Mouse (Mus musculus): ENCODE measurements at regions not wholly inside any gene's neighbourhood (a gene's known extent, or its start where the extent isn't known, plus 50 kb on each side); places are given as distances from the start of the nearest gene placed in this dataset.
"Not testable (repeated sequence)": the region's sequence is repeated elsewhere in the genome, so short reads cannot be mapped to it uniquely, and the experiment has no call there.

GRCm38 (mm10) chr13:32428482-32428881, 89.9 kb upstream of the Gmds start:
- H3K4me3 ChIP-seq = no peak overlapping the region
- 22% methylated on average over 3 of the region's 3 CpGs for WGBS
- no peaks in the 10 kb centered on the region for H3K27me3 ChIP-seq
- no peak overlapping the region for H3K9ac ChIP-seq
- peak overlapping the region; percentile 57; the same call in 1 of the 2 replicates for H3K27ac ChIP-seq
- no peaks in the 10 kb centered on the region for H3K9me3 ChIP-seq
- no peak overlapping the region for H3K4me2 ChIP-seq
- peak; percentile 74 for ATAC-seq (ENCODE audit: insufficient number of reproducible peaks, low FRiP score, low TSS enrichment, low read depth)
- H3K4me1 ChIP-seq = peaks cover 14% of the 10 kb centered on the region
- no peaks in the 10 kb centered on the region for H3K36me3 ChIP-seq

GRCm38 (mm10) chr13:32426906-32427305, 88.4 kb upstream of the Gmds start:
- H3K4me3 ChIP-seq = no peak overlapping the region
- no peak overlapping the region for H3K27ac ChIP-seq
- H3K4me2 ChIP-seq = no peak overlapping the region
- no peaks in the 10 kb centered on the region for H3K36me3 ChIP-seq
- H3K4me1 ChIP-seq = peaks cover 14% of the 10 kb centered on the region
- ATAC-seq (ENCODE audit: insufficient number of reproducible peaks, low FRiP score, low TSS enrichment, low read depth) = no peak
- H3K9me3 ChIP-seq = no peaks in the 10 kb centered on the region
- H3K27me3 ChIP-seq = no peaks in the 10 kb centered on the region
- WGBS = 59% methylated on average over 13 of the region's 13 CpGs
- no peak overlapping the region for H3K9ac ChIP-seq

- Histone ChIP-seq H3K27me3 (no peaks in the 10 kb centered on the region), H3K4me2 (no peak overlapping the region), H3K36me3 (no peaks in the 10 kb centered on the region), H3K9ac (no peak overlapping the region), H3K4me1 (peaks cover 14% of the 10 kb centered on the region), H3K27ac (no peak overlapping the region), H3K4me3 (no peak overlapping the region), H3K9me3 (no peaks in the 10 kb centered on the region)
- ATAC-seq (ENCODE audit: insufficient number of reproducible peaks, low FRiP score, low TSS enrichment, low read depth) = no peak
- 61% methylated on average over 7 of the region's 7 CpGs for WGBS
Measured at GRCm38 (mm10) chr13:32426199-32426598, 87.7 kb upstream of the Gmds start.

GRCm38 (mm10) chr13:32424543-32424942, 86.0 kb upstream of the Gmds start:
- not testable (repeated sequence) for H3K27me3 ChIP-seq; H3K27ac ChIP-seq; H3K9ac ChIP-seq; H3K36me3 ChIP-seq; ATAC-seq (ENCODE audit: insufficient number of reproducible peaks, low FRiP score, low TSS enrichment, low read depth); H3K9me3 ChIP-seq; H3K4me2 ChIP-seq; H3K4me3 ChIP-seq
- peaks cover 14% of the 10 kb centered on the region for H3K4me1 ChIP-seq
- WGBS = 87% methylated on average over 9 of the region's 9 CpGs

GRCm38 (mm10) chr13:32422485-32422884, 83.9 kb upstream of the Gmds start:
- H3K4me3 ChIP-seq = no peak overlapping the region
- no peak overlapping the region for H3K4me2 ChIP-seq
- no peak overlapping the region for H3K9ac ChIP-seq
- no peak for ATAC-seq (ENCODE audit: insufficient number of reproducible peaks, low FRiP score, low TSS enrichment, low read depth)
- H3K27ac ChIP-seq = no peak overlapping the region
- no peaks in the 10 kb centered on the region for H3K27me3 ChIP-seq
- H3K4me1 ChIP-seq = 0 out of 2 replicates have a peak, but pooled peaks cover 4% of the 10 kb centered on the region
- H3K9me3 ChIP-seq = no peaks in the 10 kb centered on the region
- no peaks in the 10 kb centered on the region for H3K36me3 ChIP-seq
- WGBS = 55% methylated on average over 2 of the region's 2 CpGs

- Histone ChIP-seq H3K4me2 (no peak overlapping the region), H3K36me3 (no peaks in the 10 kb centered on the region), H3K9ac (no peak overlapping the region), H3K4me1 (no peaks in the 10 kb centered on the region), H3K27me3 (no peaks in the 10 kb centered on the region), H3K27ac (no peak overlapping the region), H3K4me3 (no peak overlapping the region), H3K9me3 (no peaks in the 10 kb centered on the region)
- WGBS = 65% methylated on average over 6 of the region's 6 CpGs
- ATAC-seq (ENCODE audit: insufficient number of reproducible peaks, low FRiP score, low TSS enrichment, low read depth) = no peak
Measured at GRCm38 (mm10) chr13:32419326-32419725, 80.8 kb upstream of the Gmds start.

GRCm38 (mm10) chr13:32418655-32419054, 80.1 kb upstream of the Gmds start:
- H3K4me3 ChIP-seq = no peak overlapping the region
- 68% methylated on average over 2 of the region's 2 CpGs for WGBS
- no peaks in the 10 kb centered on the region for H3K4me1 ChIP-seq
- no peaks in the 10 kb centered on the region for H3K27me3 ChIP-seq
- H3K36me3 ChIP-seq = no peaks in the 10 kb centered on the region
- no peak overlapping the region for H3K4me2 ChIP-seq
- H3K9me3 ChIP-seq = no peaks in the 10 kb centered on the region
- ATAC-seq (ENCODE audit: insufficient number of reproducible peaks, low FRiP score, low TSS enrichment, low read depth) = no peak
- no peak overlapping the region for H3K27ac ChIP-seq
- no peak overlapping the region for H3K9ac ChIP-seq

GRCm38 (mm10) chr13:32417907-32418306, 79.4 kb upstream of the Gmds start:
- H3K9ac ChIP-seq = no peak overlapping the region
- no peak for ATAC-seq (ENCODE audit: insufficient number of reproducible peaks, low FRiP score, low TSS enrichment, low read depth)
- no peak overlapping the region for H3K27ac ChIP-seq
- no peaks in the 10 kb centered on the region for H3K4me1 ChIP-seq
- no peak overlapping the region for H3K4me3 ChIP-seq
- no peaks in the 10 kb centered on the region for H3K9me3 ChIP-seq
- no peaks in the 10 kb centered on the region for H3K27me3 ChIP-seq
- no peaks in the 10 kb centered on the region for H3K36me3 ChIP-seq
- no peak overlapping the region for H3K4me2 ChIP-seq

- H3K4me1 ChIP-seq = no peaks in the 10 kb centered on the region
- H3K27ac ChIP-seq = no peak overlapping the region
- WGBS = 52% methylated on average over 14 of the region's 14 CpGs
Measured at GRCm38 (mm10) chr13:32411287-32411935, 72.9 kb upstream of the Gmds start.

GRCm38 (mm10) chr13:32410065-32410464, 71.5 kb upstream of the Gmds start:
- H3K4me1 ChIP-seq = no peaks in the 10 kb centered on the region
- 0 out of 2 replicates have a peak, but pooled peaks cover 4% of the 10 kb centered on the region for H3K27me3 ChIP-seq
- ATAC-seq (ENCODE audit: insufficient number of reproducible peaks, low FRiP score, low TSS enrichment, low read depth) = no peak
- no peak overlapping the region for H3K9ac ChIP-seq
- H3K36me3 ChIP-seq = no peaks in the 10 kb centered on the region
- no peak overlapping the region for H3K27ac ChIP-seq
- no peak overlapping the region for H3K4me2 ChIP-seq
- WGBS = 72% methylated on average over 6 of the region's 6 CpGs
- no peaks in the 10 kb centered on the region for H3K9me3 ChIP-seq
- no peak overlapping the region for H3K4me3 ChIP-seq

More at GRCm38 (mm10) chr13:32411287-32411935, 72.9 kb upstream of the Gmds start:
- Histone ChIP-seq H3K9me3 (no peaks in the 10 kb centered on the region), H3K9ac (no peak overlapping the region), H3K36me3 (no peaks in the 10 kb centered on the region), H3K27me3 (0 out of 2 replicates have a peak, but pooled peaks cover 4% of the 10 kb centered on the region), H3K4me3 (no peak overlapping the region), H3K4me2 (no peak overlapping the region)
- ATAC-seq (ENCODE audit: insufficient number of reproducible peaks, low FRiP score, low TSS enrichment, low read depth) = no peak

GRCm38 (mm10) chr13:32398616-32399015, 60.1 kb upstream of the Gmds start:
- WGBS = 42% methylated on average over 1 of the region's 1 CpGs
- Histone ChIP-seq H3K27me3 (no peaks in the 10 kb centered on the region), H3K27ac (no peak overlapping the region), H3K4me1 (no peaks in the 10 kb centered on the region), H3K4me3 (no peak overlapping the region), H3K9me3 (no peaks in the 10 kb centered on the region), H3K4me2 (no peak overlapping the region), H3K9ac (no peak overlapping the region), H3K36me3 (no peaks in the 10 kb centered on the region)
- ATAC-seq (ENCODE audit: insufficient number of reproducible peaks, low FRiP score, low TSS enrichment, low read depth) = no peak
